Mouse (Mus musculus): ENCODE data around the gene C2.

Gene C2

DNA sequence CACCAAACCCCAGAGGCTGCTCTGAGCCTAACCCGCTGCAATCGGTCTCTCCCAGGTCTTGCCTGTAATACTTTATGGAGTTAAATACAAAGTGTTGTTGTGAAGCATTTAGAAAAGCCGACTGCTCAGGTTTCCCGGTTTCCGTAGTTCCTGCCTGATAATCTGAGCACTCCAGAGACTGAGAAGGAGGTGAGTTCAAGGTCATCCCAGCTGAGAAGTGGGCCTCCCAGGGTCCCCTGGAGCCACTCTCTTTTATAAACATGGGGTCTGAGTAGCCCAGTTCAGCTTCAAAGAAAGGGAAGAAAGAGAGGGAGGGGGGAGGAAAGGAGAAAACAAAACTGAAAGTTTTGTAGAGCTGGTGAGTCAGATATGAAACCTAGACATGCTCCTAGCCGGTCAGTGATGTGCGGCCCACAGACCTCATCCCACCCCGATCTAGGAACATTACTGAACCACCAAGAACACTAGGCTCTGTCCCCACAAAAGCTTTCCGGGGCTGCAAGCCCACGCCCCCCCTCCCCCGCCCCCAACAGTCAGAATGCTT, 18.7 kb downstream of the C2 start, which contains the start of gene Zbtb12:
TSS of gene Zbtb12 (plus strand) at position 148 of the 544 bp plus-strand sequence.
- in situ Hi-C loops (cut with MboI): no loop called here

- in situ Hi-C loops (cut with MboI): no loop called here
Observed at GRCm38 (mm10) chr17:34874321-34874720, 23.7 kb downstream of the C2 start.

DNA sequence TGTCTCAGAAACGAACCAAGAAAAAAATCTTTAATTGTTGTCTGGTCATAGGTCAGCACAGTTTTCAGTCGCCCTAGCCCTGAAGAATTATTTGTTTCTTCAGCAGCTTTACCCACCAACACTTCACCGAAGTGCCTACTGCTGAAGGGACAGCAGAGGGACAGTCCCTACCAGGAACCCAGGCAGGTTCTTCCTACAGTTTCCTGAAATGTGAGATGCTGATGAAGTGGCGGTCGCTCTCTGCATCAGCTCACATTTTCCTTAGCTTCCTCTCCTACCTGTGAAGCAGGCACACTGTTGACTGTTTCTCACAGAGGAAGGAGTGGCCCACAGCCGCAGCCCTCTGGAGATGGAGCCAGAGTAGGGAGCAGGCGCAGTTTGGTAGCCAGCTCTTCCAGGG, 32.1 kb downstream of the C2 start:
- in situ Hi-C loops (cut with MboI): no loop called here

DNA sequence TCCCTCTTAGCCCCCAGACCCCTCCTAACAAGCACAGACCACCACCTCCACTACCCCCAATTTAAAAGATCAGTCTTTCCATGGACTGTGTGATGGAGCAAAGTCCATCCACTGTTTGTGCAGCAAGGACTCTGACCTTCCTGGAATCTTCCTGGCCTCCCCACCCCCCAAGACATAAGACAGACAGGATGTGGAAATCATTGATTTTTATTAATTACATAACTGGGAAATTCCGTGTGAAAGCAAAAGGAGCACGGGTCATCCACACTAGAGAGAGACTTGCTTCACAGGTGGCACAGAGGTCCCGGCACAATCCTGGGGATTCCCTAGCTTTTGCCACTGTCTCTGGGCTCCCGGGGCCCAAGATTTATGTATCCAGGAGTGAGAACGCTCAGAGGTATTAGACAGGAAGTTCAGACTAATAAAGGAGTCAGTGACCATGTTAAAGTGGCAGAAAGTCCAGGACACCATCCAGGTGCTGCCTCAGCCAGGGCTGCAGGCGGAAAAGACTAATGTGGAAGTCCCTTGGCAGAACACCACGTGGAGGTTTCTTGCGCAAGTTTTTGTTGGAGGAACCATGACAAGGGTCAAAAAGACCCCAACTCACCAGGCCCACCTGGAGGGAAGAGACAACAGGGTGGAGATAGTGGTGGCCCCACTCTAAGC, 35.5 kb downstream of the C2 start, which contains the start of gene Cfb:
TSS of gene Cfb (minus strand) at position 103 of the 666 bp plus-strand sequence.
- in situ Hi-C loops (cut with MboI): no loop called here

DNA sequence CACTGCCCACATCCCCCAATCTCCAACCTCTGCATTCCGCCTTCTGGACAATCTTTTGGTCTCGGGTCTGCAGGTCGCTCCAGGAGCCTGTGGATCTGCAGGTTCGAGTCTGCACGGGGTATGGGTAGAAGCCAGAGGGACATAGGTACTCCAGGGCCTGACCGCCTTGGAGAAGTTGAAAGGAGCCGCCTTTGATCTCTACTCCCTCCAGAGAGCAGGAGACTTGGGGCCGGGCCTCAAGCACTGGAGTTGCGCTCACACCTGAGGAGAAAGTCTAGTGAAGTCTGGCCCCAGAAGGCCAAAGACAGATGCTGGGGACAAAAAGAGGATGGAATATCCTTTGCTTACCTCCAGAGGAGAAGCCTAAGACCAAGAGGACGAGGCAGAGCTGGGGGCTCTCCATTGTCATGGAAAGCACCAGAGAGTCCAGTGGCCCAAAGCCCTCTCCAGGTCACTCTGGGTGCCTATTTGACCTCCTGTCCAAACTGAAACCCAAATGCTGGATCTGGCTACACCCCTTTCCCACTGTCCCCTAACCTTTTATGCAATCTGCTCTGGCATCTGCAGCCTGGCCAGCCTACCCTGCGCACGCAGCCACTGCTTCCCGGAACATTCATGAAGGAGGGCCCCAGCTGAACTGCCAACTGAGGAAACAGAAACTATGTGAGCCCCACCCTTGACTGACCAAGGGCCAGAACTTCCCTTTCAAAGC, 36.2 kb downstream of the C2 start:
- in situ Hi-C loops (cut with MboI): no loop called here

GRCm38 (mm10) chr17:34860514-34860913, 37.6 kb downstream of the C2 start:
- in situ Hi-C loops (cut with MboI): no loop called here

- in situ Hi-C loops (cut with MboI): loop anchor here (5.0 kb wide), 1 partner anchor 54 kb away; the partner anchor contains the start of gene Slc44a4
Observed at GRCm38 (mm10) chr17:34858670-34859069, 39.4 kb downstream of the C2 start.

- in situ Hi-C loops (cut with MboI): loop anchor here (5.0 kb wide), 1 partner anchor 56 kb away; the partner anchor contains the start of gene Slc44a4
Observed at GRCm38 (mm10) chr17:34855825-34856224, 42.2 kb downstream of the C2 start.

DNA sequence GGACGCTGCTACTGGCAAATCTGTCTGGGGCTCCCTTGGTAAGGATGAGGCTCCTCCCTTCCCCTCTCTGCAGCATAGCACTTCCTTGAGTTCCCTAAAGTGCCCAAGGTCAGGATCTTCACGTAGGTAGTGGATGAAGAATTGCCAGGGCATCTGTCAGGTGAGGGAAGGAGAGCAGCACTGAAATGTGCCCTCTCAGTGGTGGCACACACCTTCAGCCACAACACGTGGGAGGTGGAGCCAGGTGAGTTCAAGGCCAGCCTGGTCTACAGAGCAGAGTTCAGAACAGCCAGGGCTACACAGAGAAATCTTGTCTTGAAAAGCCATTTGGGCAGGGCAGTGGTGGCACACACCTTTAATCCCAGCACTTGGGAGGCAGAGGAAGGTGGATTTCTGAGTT, 43.3 kb downstream of the C2 start:
- in situ Hi-C loops (cut with MboI): loop anchor here (5.0 kb wide), 1 partner anchor 58 kb away; the partner anchor contains the start of gene Slc44a4

DNA sequence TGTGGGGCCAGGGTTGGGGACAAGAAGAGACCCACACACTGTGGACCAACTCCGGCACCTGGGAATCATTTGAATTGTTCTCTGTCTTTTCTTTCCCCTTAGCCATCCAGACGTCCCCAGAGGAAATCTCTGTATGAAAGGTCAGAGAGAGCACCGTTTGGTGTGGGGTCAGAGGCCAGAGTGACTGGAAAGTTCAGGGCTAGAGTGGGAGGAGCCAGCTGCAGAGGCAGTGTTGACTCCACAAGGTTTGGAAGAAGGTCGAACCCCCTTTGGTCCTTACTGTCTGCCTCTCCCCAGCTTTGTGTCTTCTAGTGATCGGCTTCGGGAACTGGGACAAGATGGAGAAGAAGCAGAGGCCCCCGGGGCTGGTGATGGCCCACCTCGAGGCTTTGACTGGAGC, 44.6 kb downstream of the C2 start:
- in situ Hi-C loops (cut with MboI): no loop called here

DNA sequence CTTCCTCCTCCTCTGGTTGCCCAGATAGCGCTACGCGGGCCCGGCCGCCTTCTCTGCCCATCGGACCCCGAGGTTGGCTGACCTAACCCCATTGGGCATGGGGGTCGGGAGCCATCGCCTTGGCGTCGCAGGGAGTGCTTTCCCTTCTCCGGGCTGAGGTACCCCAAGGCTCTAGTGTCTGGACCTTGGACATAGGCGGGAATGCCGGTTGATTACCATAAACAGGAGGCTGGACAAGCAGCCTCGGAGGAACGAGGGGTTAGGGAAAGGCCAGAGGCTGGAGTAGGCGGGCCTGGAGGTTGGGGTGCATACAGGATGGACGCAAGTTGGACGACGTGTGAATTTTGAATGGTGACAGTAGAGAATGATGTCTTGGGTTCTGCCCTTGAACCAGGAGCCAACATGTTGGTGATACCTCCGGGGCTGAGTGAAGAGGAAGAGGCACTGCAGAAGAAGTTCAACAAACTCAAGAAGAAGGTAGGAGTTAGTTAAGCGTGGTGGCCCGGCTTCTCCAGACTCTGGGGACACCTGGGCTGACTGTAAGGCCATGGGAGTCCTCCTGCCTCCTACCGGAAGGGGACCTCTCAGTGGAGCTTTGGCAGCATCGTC, 47.4 kb downstream of the C2 start:
- in situ Hi-C loops (cut with MboI): no loop called here

DNA sequence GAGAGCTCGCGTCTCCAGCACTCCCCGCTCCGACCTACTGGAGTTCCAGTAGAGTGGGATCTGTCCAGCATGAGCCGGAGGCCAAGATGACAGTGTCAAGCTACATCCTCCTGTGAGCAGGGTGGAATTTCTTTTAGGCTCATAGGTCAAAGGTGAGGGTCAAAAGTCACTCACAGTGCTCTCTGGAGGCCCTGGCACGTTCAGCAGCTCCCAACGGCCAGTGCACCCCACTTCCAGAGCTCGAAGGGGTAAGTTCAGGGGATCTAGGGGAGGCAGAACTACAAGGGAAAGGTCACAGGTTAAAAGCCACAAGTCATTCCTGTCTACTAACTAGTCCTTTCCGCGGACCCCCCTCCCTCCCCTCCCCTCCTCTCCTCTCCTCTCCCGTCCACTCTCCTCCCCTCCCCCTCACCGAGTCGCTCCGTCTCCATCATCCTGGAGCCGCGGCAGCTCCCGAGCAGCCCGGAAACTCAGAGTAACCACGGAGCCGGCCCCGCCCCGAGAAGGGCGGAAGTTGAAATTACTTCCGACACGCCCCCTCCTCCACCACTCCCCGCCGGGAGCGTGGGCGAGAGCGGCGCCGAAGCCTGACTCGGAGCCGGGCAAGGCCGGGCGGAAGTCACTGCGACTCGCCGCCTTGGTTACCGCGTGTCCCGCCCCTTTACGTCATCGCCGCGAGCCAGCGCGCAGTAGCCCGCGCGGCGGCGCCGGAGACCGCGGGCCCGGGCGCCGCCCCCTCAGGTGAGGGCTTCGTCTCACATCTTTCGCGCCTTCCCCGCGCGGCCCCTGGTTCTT, 48.1 kb downstream of the C2 start, which contains the start of the genes Skiv2l and Nelfe:
TSS of gene Skiv2l (minus strand) at position 489 of the 795 bp plus-strand sequence.
TSS of gene Nelfe (plus strand) at position 670 of the 795 bp plus-strand sequence.
- in situ Hi-C loops (cut with MboI): no loop called here

DNA sequence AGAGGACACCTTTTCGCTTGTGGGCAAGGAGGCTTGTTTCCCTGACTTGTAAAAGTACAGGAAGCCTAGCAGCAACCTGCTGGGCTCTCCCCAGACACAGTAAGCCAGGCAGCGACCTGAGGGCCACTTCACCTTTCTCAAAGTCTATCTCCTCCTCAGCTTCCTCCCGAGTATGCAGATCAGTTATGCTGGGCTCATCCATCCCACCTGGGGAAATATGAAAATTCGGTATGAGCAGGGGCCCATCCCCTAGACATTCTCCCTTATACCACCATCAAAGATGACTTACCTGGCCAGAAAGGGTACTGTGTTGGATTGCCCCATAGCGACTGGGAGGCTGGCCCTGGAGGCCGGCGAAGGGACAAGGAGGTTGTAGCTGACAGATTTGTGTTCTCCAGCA, 50.5 kb downstream of the C2 start:
- in situ Hi-C loops (cut with MboI): no loop called here

GRCm38 (mm10) chr17:34847192-34847591, 50.9 kb downstream of the C2 start:
- in situ Hi-C loops (cut with MboI): no loop called here

GRCm38 (mm10) chr17:34844884-34845283, 53.2 kb downstream of the C2 start:
- in situ Hi-C loops (cut with MboI): no loop called here

DNA sequence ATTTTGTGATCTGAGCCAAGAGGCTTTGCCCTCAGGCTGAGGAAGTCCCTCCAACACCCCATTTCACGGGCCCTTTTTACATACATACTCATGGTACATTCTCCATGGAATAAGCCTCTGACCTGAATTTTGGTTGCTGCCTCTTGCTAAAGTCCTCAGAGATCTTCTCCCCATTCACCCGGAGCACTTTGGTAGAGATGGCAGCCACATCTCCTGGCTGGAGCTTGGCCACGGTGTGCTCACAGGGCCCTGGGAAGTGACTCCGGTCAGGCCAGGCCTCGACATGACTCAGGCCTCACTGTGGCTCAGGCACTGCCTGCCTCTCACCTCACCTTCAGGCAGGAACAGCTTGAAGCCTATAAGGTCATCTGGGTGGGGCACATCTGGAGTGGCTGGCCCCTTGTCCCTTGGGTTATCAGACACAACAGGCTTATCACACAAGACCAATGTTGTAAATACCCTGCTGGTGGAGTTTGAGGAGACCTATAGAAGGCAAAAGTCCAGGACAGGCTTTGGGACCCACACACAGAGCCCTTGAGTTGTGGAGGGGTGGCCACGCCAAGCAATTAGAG, 57.2 kb downstream of the C2 start:
- in situ Hi-C loops (cut with MboI): no loop called here

DNA sequence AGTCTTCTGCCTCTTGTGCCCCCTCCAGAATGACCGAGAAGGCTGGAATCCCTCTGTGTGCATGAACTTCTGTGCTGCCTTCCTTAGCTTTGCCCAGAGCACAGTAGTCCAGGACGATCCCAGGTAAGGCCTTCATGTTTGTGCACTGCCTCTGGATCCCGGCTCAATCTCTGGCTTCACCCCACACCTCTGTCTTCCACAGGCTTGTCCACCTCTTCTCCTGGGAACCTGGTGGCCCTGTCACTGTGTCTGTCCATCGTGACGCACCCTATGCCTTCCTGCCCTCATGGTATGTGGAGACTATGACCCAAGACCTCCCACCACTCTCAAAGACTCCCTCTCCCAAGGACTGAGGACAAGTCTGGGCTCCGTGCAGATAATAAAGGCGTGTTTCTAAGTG, 59.3 kb downstream of the C2 start:
- in situ Hi-C loops (cut with MboI): no loop called here

GRCm38 (mm10) chr17:34837464-34838324, 60.4 kb downstream of the C2 start:
- in situ Hi-C loops (cut with MboI): no loop called here

DNA sequence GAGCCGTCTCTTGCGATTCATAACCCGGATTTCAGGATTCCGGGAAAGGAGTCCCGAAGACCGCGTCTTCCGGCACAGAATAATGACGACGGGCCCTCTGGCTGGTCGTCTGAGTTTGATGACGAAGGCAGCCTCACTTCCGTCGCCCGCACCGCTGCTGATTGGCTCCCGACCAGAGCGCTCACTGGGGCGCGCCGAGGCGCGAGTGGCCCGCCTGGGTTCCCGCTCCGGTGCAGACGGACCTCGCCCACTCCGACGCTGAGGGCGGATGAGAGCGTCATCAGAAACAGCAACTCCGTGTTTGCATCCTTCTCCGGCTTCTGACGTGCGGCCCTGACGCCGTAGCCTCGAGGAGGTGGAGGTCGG, 61.2 kb downstream of the C2 start, which contains the start of the genes Stk19 and Dxo:
TSS of gene Stk19 (minus strand) at position 90 of the 366 bp plus-strand sequence.
TSS of gene Dxo (plus strand) at position 164 of the 366 bp plus-strand sequence.
- in situ Hi-C loops (cut with MboI): no loop called here
